Mouse (Mus musculus) cortical plate, adult 2 months (tissue): Measurements from ENCODE around the gene Olfr464. TPM values are rescaled to one million over a fixed set of nuclear protein-coding genes. Genes with fewer than 3 reads are reported as not detected.

Experiments
- H3K27ac ChIP-seq: fragments of 200-500 bp; 2 replicates; pipeline ENCODE4 v1.5.1; 2012; ENCODE audit warnings: low read length, control low read depth, inconsistent platforms; ENCODE audit not compliant: insufficient read depth
- H3K4me1 ChIP-seq: fragments of 200-500 bp; 2 replicates; pipeline ENCODE4 v1.6.1; 2011; ENCODE audit warnings: low read length; ENCODE audit not compliant: control insufficient read depth, insufficient read depth
- H3K4me3 ChIP-seq: fragments of 200-500 bp; 2 replicates; pipeline ENCODE4 v1.5.1; 2011; ENCODE audit warnings: mild to moderate bottlenecking, low read length, control low read depth; ENCODE audit not compliant: insufficient read depth
- CTCF ChIP-seq: fragments of 200-500 bp; IDR thresholded peaks from 2 replicates; pipeline ENCODE4 v1.5.1; 2011; ENCODE audit warnings: mild to moderate bottlenecking, control low read depth, low read length; ENCODE audit not compliant: insufficient read depth; ENCODE audit errors: extremely low read depth
- POLR2A ChIP-seq: fragments of 200-500 bp; IDR thresholded peaks from 2 replicates; pipeline ENCODE4 v1.6.1; 2011; ENCODE audit warnings: mild to moderate bottlenecking, low read length, control low read depth; ENCODE audit not compliant: insufficient read depth; ENCODE audit errors: extremely low read depth
- polyA plus RNA-seq: library from polyadenylated mRNA; depleted of rRNA; stranded (reverse); fragments of >200 nt; gene quantifications from 2 replicates; pipeline ENCODE4 v1.2.3, GENCODE M21; 2012; rRNA removed

Olfr464 gene
- 2.1 and 3.1 TPM in 2 replicates for polyA plus RNA-seq

DNA sequence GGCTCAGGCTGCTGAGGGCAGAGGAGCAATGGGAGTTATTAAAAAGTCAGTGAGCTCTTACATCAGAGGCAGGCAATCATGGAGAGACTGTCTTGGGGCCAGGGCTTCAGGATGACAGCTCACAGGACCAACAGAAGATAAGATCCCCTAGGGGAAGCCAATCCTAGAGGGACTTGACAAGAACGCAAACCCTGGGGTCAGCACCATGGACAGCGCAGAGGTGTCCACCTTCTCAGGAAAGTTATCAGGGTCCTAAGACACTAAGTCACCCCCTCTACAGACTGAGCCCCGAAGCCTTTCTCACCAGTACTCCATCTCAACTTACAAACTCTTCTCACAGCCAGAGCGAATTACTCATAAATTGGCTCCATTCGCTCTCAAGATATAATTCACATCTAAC is at the start of gene Olfr464:
TSS of gene Olfr464 (minus strand) at position 2 of the 400 bp plus-strand sequence.
- no peak for TF ChIP-seq CTCF
- TF ChIP-seq POLR2A: no peak
- Histone ChIP-seq H3K4me1 (peaks cover 4% of the 10 kb centered on the region; the same call in 1 of the 2 replicates), H3K27ac (peak within 1 kb of the TSS; percentile 67), H3K4me3 (no peak within 1 kb of the TSS)

DNA sequence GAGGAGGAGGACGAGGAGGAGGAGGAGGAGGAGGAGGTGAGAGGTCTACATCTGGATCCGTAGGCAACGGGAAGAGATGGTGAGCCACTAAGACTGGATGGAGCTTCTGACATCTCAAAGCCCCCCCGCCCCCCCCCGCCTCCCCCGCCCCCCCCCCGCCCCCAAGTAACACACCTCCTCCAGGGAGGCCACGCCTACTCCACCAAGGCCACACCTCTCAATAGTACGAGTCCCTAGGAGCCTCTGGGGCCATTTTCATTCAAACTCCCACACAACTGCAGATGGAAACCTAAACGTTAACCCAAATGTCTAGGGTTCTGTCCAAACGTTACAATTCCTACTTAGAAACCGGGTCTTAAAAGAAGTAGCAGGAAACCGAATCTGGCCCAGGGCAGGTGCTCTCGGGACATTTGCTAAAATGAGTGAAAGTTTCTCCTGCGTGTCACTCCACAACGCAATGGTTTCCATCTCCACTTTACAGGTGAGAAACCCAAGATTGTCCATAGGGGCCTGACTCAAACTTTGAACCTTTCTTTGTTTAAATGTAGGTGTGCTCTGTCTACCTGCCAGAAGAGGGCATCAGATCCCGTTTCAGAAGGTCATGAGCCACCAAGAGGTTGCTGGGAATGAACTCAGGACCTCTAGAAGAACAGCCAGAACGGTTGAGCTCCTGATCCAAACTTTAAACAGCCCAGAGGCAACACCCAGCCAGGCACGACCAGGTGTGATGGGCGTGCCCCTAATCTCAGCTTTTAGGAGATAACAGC is 47.8 kb upstream of the Olfr464 start:
- no peak overlapping the region for H3K4me3 ChIP-seq
- no peak for TF ChIP-seq CTCF
- no peak for TF ChIP-seq POLR2A
- no peaks in the 10 kb centered on the region for H3K4me1 ChIP-seq
- H3K27ac ChIP-seq: no peak overlapping the region

DNA sequence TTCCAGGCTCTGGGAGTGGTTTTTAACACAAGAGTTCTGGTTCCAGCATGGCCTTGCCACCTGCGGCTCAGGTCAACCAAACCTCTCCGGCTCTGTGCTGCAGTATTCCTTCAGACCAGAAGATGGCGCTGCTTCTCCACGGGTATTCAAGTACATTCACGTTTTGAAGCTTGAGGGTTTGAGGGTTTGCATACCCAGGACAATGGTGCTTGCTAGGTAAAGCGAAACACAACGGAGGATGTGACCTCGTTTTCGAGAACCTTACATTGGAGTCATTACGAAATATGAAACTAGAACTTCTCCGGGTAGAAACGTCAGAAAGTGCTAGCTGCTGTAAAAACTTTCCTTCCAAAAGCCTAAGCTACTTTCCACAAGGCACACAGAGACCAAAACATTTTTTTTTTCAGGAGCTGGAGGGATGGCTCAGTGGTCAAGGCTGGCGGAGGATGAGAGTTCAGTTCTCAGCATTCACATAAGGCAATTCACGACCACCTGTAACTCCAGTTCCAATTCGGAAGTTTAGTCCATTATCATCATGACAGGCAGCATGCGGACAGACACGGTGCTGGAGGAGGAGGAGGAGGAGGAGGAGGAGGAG is 47.0 kb upstream of the Olfr464 start:
- Histone ChIP-seq H3K4me3 (no peak overlapping the region), H3K27ac (no peak overlapping the region), H3K4me1 (no peaks in the 10 kb centered on the region)
- TF ChIP-seq POLR2A (no peak), CTCF (peak; percentile 97)

DNA sequence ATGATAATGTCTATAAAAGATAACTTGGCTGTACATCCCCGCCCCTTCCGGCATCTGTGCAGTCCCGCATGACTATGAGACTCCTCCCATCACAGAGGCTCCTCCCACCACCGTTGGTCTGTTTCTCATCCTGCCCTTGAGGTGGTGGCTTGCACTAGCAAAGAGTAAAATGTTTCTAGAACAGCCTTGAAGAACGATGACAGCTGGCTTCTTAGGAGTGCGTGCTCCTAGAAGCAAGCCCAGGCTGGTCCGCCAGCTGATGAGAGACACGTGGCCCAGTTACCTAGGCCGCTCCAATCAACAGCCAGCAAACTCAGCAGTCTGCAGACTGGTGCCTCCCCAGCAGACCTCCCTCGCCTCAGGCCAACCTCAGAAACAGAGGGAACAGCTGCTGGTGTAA is 45.4 kb upstream of the Olfr464 start:
- H3K27ac ChIP-seq: no peak overlapping the region
- H3K4me3 ChIP-seq: no peak overlapping the region
- TF ChIP-seq POLR2A (no peak), CTCF (no peak)
- H3K4me1 ChIP-seq: no peaks in the 10 kb centered on the region

DNA sequence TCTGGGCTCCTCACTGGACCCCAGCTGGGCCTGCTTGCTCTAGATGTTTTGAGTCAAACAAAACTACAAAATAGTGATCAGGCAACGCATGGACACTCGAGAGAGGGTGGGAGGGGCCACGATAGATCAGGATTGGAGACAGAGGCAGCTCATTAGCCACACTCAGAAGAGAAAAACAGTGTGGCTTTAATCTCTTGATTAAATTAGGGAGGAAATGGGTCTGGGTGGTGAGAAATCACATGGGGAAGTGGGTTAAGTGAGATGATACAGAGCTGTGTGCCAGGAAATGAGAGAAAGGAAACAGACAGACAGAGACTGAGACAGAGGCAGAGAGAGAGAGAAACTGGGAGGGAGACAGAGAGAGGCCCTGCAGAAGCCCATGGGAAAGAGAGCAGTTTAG is 44.5 kb upstream of the Olfr464 start:
- Histone ChIP-seq H3K4me3 (no peak overlapping the region), H3K27ac (no peak overlapping the region), H3K4me1 (no peaks in the 10 kb centered on the region)
- TF ChIP-seq POLR2A (no peak), CTCF (no peak)

DNA sequence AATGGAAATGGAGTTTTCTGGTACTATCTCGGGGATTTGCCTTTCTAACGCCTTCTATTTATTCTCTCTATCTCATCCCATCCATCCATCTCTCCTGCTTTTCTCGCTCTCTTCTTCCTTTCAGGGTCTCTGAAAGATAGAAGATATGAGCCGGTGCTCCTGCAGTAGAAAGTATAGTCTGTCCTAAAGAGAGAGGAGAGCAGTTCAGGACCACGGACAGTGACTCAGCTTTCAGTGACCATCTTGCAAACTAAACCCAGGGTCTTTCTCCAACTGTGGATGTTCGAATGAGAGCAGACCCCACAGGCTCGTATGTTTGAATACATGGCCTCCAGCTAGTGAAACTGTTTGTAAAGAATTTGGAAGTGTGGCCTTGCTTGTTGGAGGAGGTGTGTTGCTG is 36.3 kb upstream of the Olfr464 start:
- H3K4me3 ChIP-seq: no peak overlapping the region
- no peak for TF ChIP-seq CTCF
- TF ChIP-seq POLR2A: no peak
- no peak overlapping the region for H3K27ac ChIP-seq
- no peaks in the 10 kb centered on the region for H3K4me1 ChIP-seq

DNA sequence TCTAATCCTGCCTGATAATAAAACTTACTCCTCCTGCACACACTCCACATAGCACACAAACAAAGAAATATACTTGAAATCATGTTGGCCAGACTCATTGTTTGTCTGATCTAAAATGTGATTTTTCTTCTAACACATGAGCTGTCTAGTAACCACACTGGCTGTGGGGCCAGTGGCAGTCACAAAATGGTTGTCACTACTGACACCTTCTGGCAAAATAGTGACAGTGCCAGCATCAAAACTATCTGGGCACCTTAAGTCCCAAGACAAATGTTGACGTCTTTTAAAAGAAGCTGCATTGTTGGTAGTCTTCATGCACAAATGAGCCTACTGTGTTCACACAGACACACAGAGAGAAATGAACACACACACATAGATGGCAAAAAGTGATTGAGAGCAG is 34.4 kb upstream of the Olfr464 start:
- no peaks in the 10 kb centered on the region for H3K4me1 ChIP-seq
- no peak overlapping the region for H3K27ac ChIP-seq
- no peak overlapping the region for H3K4me3 ChIP-seq
- TF ChIP-seq POLR2A (no peak), CTCF (peak; percentile 65)

DNA sequence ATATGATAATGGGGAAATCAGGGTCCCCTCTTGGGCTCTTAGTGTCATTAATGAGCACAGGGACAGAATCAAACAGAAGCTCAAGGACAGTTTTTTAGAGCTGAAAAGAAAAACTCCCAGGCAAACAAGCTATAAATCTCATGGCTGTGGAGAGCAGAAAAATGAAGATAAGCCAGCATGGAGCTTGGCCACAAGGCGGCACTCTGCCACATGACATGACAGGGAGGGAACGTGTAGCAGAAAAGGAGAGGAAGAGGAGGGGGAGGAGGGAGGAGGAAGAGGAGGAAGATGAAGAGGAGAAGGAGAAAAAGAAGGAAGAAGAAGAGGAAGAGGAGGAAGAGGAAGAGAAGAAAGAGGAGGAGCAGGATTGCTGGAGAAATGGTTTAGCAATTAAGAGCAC is 29.2 kb upstream of the Olfr464 start:
- Histone ChIP-seq H3K4me3 (no peak overlapping the region), H3K4me1 (no peaks in the 10 kb centered on the region), H3K27ac (no peak overlapping the region)
- TF ChIP-seq CTCF: peak; percentile 49
- TF ChIP-seq POLR2A: no peak

DNA sequence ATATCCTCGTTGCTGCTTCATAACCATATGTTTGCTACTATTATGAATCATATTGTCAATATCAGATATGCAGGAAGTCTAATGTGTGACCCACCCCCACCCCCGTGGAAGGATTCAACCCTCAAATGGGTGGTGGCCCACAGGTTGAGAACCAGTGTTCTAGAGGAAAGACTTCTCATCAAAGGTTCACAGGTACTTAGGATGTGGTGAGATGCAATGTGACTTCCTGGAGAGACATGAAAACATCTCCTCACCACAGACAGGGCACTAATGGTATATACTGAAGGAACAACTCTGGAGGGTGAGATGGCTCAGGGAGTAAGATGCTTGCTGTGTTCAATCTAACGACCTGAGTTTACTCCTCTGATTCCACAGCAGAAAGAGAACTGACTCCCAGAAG is 14.7 kb upstream of the Olfr464 start:
- H3K4me1 ChIP-seq: no peaks in the 10 kb centered on the region
- H3K27ac ChIP-seq: no peak overlapping the region
- H3K4me3 ChIP-seq: no peak overlapping the region
- no peak for TF ChIP-seq CTCF
- no peak for TF ChIP-seq POLR2A

DNA sequence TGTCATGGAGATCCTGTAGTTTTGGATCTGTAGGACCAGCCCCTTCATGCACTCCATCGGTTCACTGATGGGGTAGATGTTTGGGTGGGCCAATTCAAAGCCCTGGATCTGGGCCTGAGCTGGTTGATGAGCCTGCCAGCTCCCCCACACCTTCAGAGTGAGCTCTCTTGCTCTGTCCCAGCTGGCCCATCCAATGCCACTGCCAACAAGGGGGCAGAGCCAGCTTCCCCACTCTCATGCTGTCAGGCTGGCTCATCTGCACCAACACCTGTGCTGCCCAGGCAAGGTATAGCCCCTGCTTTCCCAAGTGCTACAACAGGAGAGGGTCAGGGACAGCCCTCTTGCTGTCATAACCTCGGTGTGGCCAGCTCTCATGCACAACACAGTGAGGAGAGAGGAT is 13.0 kb upstream of the Olfr464 start:
- Histone ChIP-seq H3K27ac (no peak overlapping the region), H3K4me3 (no peak overlapping the region), H3K4me1 (no peaks in the 10 kb centered on the region)
- no peak for TF ChIP-seq POLR2A
- TF ChIP-seq CTCF: no peak

DNA sequence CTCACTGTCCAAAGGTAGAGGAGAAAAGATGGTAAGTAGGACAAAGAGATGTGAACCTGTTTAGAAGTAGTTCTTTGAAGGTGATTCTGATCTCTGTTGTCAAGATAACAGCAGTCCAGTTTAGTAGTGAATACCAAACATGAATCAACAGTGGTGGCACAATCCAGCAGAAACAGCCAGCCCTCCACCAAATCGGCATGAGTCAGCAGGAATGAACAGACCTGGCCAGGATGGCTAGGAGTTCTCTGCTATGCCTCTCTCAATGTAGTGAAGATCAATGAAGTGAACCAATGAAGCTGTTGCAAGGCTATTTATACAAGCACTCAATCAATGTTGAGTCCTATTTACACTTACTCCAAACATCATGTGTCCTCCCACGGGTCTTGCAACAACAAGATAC is 9.6 kb upstream of the Olfr464 start:
- Histone ChIP-seq H3K4me3 (no peak overlapping the region), H3K4me1 (no peaks in the 10 kb centered on the region), H3K27ac (no peak overlapping the region)
- TF ChIP-seq POLR2A (no peak), CTCF (no peak)
